Mouse (Mus musculus) kidney, adult 2 months (tissue): ENCODE measurements around the gene Atp2c1.

Experiments
- CTCF ChIP-seq: fragments of 200-500 bp; conservative IDR thresholded peaks from 2 replicates; pipeline ENCODE4 v1.5.1; 2011; ENCODE audit warnings: low read depth, mild to moderate bottlenecking, control low read depth, low read length, moderate library complexity, mixed read lengths; ENCODE audit not compliant: insufficient read depth, insufficient read length
- POLR2A ChIP-seq: fragments of 200-500 bp; IDR thresholded peaks from one replicate; pipeline ENCODE4 v1.6.1; 2011; ENCODE audit warnings: low read depth, low read length, control low read depth

DNA sequence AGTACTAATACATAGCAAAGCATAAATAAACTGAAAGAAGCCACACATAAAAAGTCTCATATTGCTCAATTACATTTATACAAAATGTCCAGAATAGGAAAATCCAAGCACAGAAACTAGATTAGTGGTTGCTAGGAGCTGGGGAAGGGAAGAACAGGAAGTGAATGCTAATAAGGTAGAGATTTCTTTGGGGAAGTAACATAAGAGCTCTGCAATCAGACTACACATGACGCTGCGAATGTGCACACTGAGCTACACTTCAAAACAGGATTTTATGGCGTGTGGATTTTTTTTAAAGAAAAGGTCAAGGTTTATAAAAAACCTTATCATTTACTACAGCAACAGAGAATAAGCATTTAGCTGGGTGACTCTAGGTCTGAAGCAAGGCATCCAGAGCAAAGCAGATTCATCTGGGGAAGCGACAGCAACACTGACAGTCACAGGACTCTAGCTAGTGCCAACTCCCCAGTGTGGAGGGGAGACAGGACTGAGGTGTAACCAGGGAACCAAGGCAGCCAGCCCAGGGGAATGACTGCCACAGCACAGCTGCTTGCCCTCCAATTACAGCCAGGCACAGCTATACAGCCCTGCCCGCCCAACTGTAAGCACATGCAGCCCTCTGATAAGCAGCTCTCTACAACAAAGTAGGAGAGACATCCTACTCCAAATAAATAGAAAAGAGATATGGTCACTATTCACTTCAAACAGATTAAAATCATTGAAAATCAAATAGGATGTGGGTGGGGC is 42.6 kb downstream of the Atp2c1 start:
- no peak for TF ChIP-seq POLR2A
- no peak for TF ChIP-seq CTCF
